Mouse (Mus musculus): ENCODE measurements around the gene Cdc6. TPM values are rescaled to one million over a fixed set of nuclear protein-coding genes. Genes with fewer than 3 reads are reported as not detected.
"Not testable (repeated sequence)": the region's sequence is repeated elsewhere in the genome, so short reads cannot be mapped to it uniquely, and the experiment has no call there.

The Cdc6 gene
- polyA plus RNA-seq, 1 experiment from 2014 or later = 67.8 TPM

DNA sequence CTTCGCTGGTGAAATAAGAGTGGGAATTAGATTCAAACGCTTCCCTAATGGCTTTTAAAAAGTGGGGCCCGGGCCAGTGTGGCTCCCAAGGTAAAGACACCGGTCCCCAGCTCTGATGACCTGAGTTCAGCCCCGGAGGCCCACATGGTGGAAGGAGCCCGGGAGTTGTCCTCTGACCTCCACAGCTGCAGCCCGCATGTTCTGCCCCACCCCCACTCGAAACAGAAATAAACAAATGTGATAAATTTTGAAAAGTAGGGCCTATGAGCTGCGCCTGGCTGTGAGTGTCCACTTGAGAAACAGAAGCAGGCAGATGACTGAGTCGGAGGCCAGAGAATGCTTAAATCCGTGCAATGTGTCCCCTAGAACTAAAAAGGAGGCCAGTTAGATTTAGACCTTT lies 6.6 kb downstream of the Cdc6 start:
- Histone ChIP-seq H3K4me3 (no peak overlapping the region), H3K9me3 (replicated peaks) (no peaks in the 10 kb centered on the region), H3K4me1 (peaks cover 16% of the 10 kb centered on the region), H3K27ac (replicated peaks) (no peak overlapping the region), H3K27me3 (ENCODE audit: low read depth, poor library complexity, severe bottlenecking) (no peaks in the 10 kb centered on the region), H3K36me3 (peaks cover 99% of the 10 kb centered on the region)
- WGBS = 83% methylated on average over 11 of the region's 11 CpGs
- no peak for DNase-seq (ENCODE audit: low spot score)

DNA sequence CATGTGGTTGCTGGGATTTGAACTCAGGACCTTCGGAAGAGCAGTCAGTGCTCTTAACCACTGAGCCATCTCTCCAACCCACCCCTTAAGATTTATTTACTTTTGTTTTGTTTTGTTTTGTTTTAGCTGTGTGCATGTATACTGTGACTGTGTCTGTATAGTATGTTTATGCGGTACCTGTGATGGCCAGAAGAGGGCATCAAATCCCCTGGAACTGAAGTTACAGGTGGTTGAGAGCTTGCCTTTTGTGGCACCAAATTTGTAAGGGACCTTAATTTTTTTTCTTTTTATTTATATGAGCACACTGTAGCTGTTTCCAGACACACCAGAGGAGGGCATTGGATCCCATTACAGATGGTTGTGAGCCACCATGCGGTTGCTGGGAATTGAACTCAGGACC lies 8.8 kb downstream of the Cdc6 start:
- 95% methylated on average over 3 of the region's 3 CpGs for WGBS
- H3K36me3 ChIP-seq = peaks cover 99% of the 10 kb centered on the region
- DNase-seq (ENCODE audit: low spot score); H3K27ac ChIP-seq (replicated peaks); H3K4me1 ChIP-seq; H3K9me3 ChIP-seq (replicated peaks); H3K27me3 ChIP-seq (ENCODE audit: low read depth, poor library complexity, severe bottlenecking); H3K4me3 ChIP-seq: not testable (repeated sequence)

DNA sequence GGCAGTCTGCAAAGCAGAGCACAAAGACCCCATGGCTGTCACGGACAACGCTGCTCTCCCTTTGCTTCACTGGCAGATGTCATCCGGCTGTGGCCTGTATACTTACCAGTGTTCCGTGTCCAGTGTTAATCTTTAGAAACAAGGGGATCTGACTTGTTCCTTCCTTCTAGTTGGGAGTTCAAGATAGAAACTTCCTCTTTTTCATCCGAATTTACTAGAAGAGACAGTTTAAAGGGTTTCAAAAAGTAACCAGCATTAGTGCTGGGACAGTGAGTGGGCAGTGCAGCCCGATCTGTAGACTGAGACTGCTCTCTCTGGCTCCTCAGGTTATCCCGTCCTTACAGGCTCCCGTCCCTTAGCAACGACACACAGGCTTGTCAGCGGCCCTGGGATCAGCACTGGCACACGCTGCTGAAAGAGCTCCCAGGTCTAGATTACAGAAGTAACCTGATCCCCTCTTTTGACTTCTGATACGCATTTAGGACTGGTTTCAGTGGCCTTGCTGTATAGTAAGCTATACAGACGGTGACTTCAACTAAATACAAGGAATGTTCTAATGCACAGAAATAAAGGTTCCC lies 9.9 kb downstream of the Cdc6 start:
- Histone ChIP-seq H3K9me3 (replicated peaks) (no peaks in the 10 kb centered on the region), H3K4me1 (peaks cover 5% of the 10 kb centered on the region), H3K4me3 (no peak overlapping the region), H3K27me3 (ENCODE audit: low read depth, poor library complexity, severe bottlenecking) (no peaks in the 10 kb centered on the region), H3K27ac (replicated peaks) (no peak overlapping the region), H3K36me3 (peaks cover 99% of the 10 kb centered on the region)
- no peak for DNase-seq (ENCODE audit: low spot score)
- 80% methylated on average over 13 of the region's 13 CpGs for WGBS

DNA sequence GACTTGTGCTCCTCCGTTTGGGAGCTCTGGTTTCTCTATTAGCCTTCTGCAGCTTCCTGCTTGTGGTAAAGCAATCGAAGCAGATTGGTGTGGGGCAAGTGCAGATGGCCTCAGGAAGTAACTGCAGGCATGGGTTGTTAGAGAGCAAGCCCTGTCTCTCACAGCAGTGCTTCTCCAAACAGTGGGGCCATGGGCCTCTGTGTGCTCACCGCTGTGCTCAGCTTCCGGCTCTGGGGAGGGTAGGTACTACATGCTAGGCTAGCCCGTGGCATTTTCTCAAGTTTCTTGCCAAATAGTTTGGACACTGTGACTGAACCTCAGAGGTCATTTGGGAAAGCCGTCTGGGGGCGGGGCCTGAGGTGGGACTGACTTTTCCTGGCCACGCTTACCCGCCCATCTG lies 10.6 kb downstream of the Cdc6 start:
- no peak overlapping the region for H3K27ac ChIP-seq (replicated peaks)
- 80% methylated on average over 9 of the region's 9 CpGs for WGBS
- peaks cover 99% of the 10 kb centered on the region for H3K36me3 ChIP-seq

DNA sequence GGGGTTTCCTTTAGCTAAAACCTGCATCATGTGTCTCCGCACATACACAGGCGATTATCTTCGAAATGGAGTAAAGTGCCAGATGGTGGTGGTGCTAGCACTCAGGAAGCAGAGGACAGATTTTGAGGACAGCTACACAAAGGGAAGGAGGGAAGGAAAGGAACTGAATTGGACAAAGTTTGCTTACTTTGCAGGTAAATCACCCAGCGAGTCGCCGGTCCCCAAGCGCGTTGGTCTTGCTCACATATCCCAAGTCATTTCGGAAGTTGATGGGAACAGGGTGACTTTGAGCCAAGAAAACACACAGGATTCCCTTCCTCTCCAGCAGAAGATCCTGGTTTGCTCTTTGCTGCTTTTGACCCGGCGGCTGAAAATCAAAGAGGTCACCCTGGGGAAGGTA lies 11.4 kb downstream of the Cdc6 start:
- WGBS = 91% methylated on average over 11 of the region's 11 CpGs
- H3K27ac ChIP-seq (replicated peaks) = no peak overlapping the region
- no peak for DNase-seq (ENCODE audit: low spot score)
- H3K4me3 ChIP-seq = no peak overlapping the region
- H3K9me3 ChIP-seq (replicated peaks) = no peaks in the 10 kb centered on the region
- no peaks in the 10 kb centered on the region for H3K27me3 ChIP-seq (ENCODE audit: low read depth, poor library complexity, severe bottlenecking)
- H3K4me1 ChIP-seq = peaks cover 11% of the 10 kb centered on the region
- peaks cover 94% of the 10 kb centered on the region for H3K36me3 ChIP-seq

More for the DNA sequence above, 10.6 kb downstream of the Cdc6 start:
- Histone ChIP-seq H3K27me3 (ENCODE audit: low read depth, poor library complexity, severe bottlenecking) (no peaks in the 10 kb centered on the region), H3K4me3 (no peak overlapping the region), H3K9me3 (replicated peaks) (no peaks in the 10 kb centered on the region), H3K4me1 (peaks cover 8% of the 10 kb centered on the region)
- DNase-seq (ENCODE audit: low spot score) = no peak

DNA sequence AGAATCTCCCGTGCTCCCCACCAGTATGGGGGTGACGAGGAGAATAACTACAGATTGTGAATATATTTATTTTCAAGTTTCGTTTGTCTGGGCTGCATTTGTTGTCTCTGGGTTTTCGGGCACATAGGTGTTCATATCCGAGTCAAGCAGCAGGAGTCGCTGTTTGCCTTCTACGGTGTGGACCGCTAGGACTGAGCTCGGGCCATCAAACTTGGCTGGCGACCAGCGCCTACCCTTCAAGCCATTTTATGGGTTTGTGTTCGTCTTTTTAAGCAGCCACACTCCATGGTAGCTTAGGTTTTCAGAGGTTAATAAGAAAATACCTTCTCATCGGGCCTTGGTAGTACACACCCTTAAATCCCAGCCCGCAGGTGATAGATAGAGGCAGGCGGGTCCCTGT lies 14.2 kb downstream of the Cdc6 start:
- not testable (repeated sequence) for H3K27me3 ChIP-seq (ENCODE audit: low read depth, poor library complexity, severe bottlenecking); H3K27ac ChIP-seq (replicated peaks); H3K9me3 ChIP-seq (replicated peaks); H3K4me3 ChIP-seq
- DNase-seq (ENCODE audit: low spot score) = peak; percentile 52
- H3K4me1 ChIP-seq = peaks cover 39% of the 10 kb centered on the region
- WGBS = 66% methylated on average over 15 of the region's 15 CpGs
- peaks cover 70% of the 10 kb centered on the region for H3K36me3 ChIP-seq

DNA sequence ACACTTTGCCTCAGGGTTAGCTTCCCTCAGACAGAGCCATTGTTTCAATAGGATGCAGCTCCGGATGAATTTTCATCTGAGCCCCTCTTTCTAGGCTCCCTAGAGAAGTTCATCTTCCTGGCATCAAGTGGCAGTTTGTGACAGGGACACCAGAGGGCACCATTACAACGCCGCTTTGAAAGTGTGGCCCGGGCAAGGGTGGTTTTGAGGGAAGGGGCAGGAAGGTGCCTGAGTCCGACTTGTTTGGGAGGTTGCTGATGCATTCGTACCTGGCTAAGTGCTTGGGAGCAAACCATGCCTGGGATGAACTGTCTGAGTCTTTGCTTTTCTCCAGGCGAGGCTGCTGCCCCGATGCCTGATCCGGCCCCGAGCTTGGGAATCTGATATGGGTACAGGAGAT lies 14.7 kb downstream of the Cdc6 start:
- Histone ChIP-seq H3K4me1 (peaks cover 39% of the 10 kb centered on the region), H3K36me3 (peaks cover 65% of the 10 kb centered on the region)
- H3K9me3 ChIP-seq (replicated peaks); H3K27ac ChIP-seq (replicated peaks); H3K27me3 ChIP-seq (ENCODE audit: low read depth, poor library complexity, severe bottlenecking); H3K4me3 ChIP-seq: not testable (repeated sequence)
- peak; percentile 65 for DNase-seq (ENCODE audit: low spot score)
- WGBS = 61% methylated on average over 10 of the region's 10 CpGs

DNA sequence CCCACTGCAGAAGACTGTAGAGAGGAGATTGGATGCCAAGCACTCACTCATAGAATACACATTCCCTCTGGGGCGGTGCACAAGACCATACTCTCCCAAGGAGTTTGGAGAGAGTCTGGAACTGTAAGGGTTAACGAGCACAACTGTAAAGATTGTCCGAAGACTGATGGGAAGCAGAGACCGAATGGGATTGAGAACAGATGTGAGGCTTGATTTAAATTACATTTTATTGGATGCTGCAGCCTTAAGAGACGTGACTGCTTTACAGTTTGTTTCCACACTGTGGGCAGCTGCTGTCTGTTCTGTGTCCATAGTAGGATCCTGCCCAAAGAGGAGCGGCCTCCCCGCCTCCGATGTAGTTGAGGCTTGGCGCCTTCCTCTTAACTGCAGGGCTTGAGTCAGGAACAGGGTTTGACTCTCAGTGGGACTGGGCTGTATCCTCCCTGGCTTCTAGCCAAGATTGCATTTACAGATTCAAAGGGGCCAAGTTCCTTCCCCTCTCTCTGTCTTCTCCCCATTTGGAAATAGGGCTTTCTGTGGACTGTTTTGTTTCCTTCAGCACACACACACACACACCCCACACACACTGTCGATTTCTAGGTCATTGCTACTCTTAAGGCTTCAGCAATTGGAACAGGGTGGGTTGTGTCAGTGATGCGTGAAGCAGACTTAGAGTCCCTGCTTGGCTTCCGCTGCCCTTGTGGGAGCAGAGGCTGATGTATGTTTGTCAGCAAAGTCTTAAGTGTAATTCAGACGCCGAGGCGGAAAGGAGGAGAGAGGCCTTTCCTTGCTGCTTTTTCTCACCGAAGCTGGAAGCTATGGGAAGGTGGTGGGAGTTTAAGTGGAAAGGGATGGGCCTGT lies 15.5 kb downstream of the Cdc6 start:
- not testable (repeated sequence) for H3K4me3 ChIP-seq; H3K9me3 ChIP-seq (replicated peaks); H3K27me3 ChIP-seq (ENCODE audit: low read depth, poor library complexity, severe bottlenecking); DNase-seq (ENCODE audit: low spot score); H3K27ac ChIP-seq (replicated peaks)
- Histone ChIP-seq H3K4me1 (peaks cover 47% of the 10 kb centered on the region), H3K36me3 (peaks cover 57% of the 10 kb centered on the region)
- 73% methylated on average over 16 of the region's 16 CpGs for WGBS

DNA sequence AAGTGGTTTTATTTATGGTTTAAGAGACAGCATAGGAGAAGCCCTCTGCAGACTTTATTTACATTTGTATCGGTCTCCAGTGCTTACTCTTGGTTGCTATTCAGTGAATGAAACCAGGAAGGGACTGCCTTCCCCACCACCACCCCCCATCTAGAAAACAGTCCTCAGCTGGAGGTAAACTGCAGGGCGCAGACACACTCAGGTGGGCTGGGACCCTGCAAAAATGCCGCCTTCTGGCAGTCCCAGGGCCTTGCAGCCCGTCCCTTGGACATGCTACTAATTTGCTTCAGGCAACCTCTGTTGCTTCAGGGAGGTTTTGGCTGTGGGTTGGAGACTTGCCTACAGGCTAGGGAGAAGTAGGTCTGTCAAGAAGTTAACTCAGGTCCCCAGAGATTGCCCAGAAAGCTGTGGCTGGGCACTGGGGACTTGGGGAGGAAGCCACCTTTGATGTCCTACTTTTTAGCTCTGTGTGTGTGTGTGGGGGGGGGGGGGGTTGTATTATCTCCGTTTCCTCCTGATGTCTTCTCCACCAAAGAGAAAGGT lies 17.1 kb downstream of the Cdc6 start:
- Histone ChIP-seq H3K4me3 (peak overlapping the region; percentile 38; the same call in 1 of the 2 replicates), H3K9me3 (replicated peaks) (no peaks in the 10 kb centered on the region), H3K27ac (replicated peaks) (peak overlapping the region; percentile 85), H3K4me1 (peaks cover 61% of the 10 kb centered on the region), H3K27me3 (ENCODE audit: low read depth, poor library complexity, severe bottlenecking) (peaks cover 20% of the 10 kb centered on the region), H3K36me3 (peaks cover 41% of the 10 kb centered on the region)
- no peak for DNase-seq (ENCODE audit: low spot score)
- 32% methylated on average over 5 of the region's 5 CpGs for WGBS

DNA sequence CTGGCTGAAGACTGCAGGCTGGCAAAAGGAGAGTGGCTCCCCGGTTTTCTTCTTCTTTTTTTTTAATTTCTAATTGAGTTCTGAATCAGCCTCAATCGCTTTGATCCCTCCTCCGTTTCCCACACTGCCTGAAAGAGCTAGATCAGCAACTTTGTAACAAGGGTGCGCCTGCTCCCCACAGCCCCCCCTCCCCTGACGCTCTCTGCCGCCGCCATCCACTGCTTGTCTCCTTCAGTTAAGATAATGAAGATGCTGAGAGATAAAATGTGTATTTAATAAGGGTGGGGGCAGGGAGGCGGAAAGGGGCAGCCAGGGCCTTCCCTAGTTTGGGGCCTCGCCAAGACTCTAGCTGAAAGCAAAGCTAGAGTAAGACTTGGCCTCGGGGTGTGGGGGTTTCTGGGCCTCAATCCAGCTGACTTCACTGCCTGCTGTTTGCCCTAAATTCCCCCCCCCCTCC lies 17.7 kb downstream of the Cdc6 start:
- Histone ChIP-seq H3K4me1 (peaks cover 67% of the 10 kb centered on the region), H3K36me3 (peaks cover 35% of the 10 kb centered on the region), H3K27me3 (ENCODE audit: low read depth, poor library complexity, severe bottlenecking) (peaks cover 24% of the 10 kb centered on the region), H3K27ac (replicated peaks) (peak overlapping the region; percentile 85), H3K4me3 (peak overlapping the region; percentile 38), H3K9me3 (replicated peaks) (no peaks in the 10 kb centered on the region)
- 7% methylated on average over 10 of the region's 10 CpGs for WGBS
- DNase-seq (ENCODE audit: low spot score) = no peak

DNA sequence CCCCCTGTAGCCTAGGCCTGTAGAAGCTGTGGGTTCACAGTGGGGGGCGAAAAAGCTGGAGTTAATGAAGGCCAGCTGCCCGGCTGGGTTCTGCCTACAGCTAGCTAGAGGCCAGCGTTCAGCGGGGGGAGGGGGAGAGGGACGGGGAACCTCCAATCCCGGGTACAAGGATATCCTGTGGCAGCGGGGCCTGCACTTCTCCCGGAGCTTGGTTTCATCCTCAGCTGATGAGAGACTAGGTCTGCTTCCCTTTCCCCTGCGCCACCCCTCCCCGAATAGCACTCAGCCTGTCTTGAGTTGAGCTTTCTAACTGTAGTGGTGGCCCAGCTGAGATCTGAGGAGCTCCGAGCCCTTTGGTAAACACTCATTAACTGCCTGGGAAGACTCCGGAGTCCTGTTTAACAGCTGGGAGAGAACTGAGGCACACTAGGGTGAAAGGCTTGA lies 18.3 kb downstream of the Cdc6 start:
- Histone ChIP-seq H3K4me1 (peaks cover 73% of the 10 kb centered on the region), H3K27ac (replicated peaks) (peak overlapping the region; percentile 85), H3K27me3 (ENCODE audit: low read depth, poor library complexity, severe bottlenecking) (peaks cover 30% of the 10 kb centered on the region), H3K36me3 (peaks cover 29% of the 10 kb centered on the region), H3K4me3 (peak overlapping the region; percentile 38), H3K9me3 (replicated peaks) (no peaks in the 10 kb centered on the region)
- DNase-seq (ENCODE audit: low spot score) = peak; percentile 82
- 2% methylated on average over 12 of the region's 12 CpGs for WGBS

DNA sequence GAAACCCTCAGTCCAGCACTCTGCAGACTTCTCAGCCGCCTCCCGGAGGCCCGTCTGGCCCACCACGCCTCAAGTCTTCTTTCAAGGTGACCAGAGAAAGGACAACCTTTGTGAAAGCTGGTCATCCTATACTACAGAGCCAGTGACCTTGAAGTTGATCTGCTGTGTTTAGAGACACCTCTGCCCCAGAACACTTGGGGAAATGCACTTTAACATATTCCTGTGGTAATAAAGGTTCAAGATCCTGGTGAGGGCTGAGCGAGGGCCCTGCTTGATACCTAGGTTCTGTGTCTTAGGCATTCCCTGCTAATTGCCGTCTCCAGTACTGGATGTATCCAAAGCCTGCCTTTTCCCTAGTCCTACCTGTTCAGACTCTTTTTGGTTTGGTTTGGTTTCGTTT lies 19.0 kb downstream of the Cdc6 start:
- Histone ChIP-seq H3K36me3 (peaks cover 23% of the 10 kb centered on the region), H3K27me3 (ENCODE audit: low read depth, poor library complexity, severe bottlenecking) (peaks cover 34% of the 10 kb centered on the region), H3K4me3 (peak overlapping the region; percentile 38), H3K4me1 (peaks cover 80% of the 10 kb centered on the region), H3K9me3 (replicated peaks) (no peaks in the 10 kb centered on the region), H3K27ac (replicated peaks) (peak overlapping the region; percentile 85)
- no peak for DNase-seq (ENCODE audit: low spot score)
- 58% methylated on average over 7 of the region's 7 CpGs for WGBS

Measured in midbrain, embryonic 10.5 days (tissue).